Comparison of ENCODE assay signal across 25 mouse cellular contexts in genomic region chr19:3458331-3459099, GRCm38 (mm10). TPM values are rescaled to one million over a fixed set of nuclear protein-coding genes. Genes with fewer than 3 reads are reported as not detected.
A peak's percentile ranks its signal among the peaks of the same experiment; 100 is the strongest.
DNase-seq lines count a peak whose midpoint lies in the region; ATAC-seq and TF ChIP-seq lines count a peak whose summit lies in the region.
"Had no signal": no experiment of that assay in that cellular context is flagged by ENCODE, and none has a peak within 500 bp of the region (broad histone marks: within the 10 kb centered on the region; RNA-seq: fewer than 3 reads in every experiment).

No protein-coding gene starts in this region.

- no peak overlapping the region for H3K4me2 ChIP-seq in neural tube, embryonic 15.5 days
- H3K4me2 ChIP-seq: embryonic facial prominence, embryonic 13.5 days; forebrain, embryonic 12.5 days; heart, embryonic 11.5 days; heart, embryonic 15.5 days; hindbrain, embryonic 13.5 days had no signal

- H3K27ac ChIP-seq in layer of hippocampus, adult 2 months, result peak overlapping the region; percentile 70; the same call in 1 of the 2 replicates
- no peak overlapping the region for H3K27ac ChIP-seq in neural tube, embryonic 15.5 days (replicated peaks)
- H3K27ac ChIP-seq: embryonic facial prominence, embryonic 13.5 days; forebrain, embryonic 12.5 days; heart, embryonic 15.5 days; hindbrain, embryonic 13.5 days; hindbrain, postnatal 0 days had no signal

- H3K27me3 ChIP-seq in neural tube, embryonic 15.5 days (replicated peaks), result no peaks in the 10 kb centered on the region
- H3K27me3 ChIP-seq: embryonic facial prominence, embryonic 13.5 days; forebrain, embryonic 12.5 days; heart, embryonic 15.5 days; hindbrain, embryonic 13.5 days; Patski had no signal

- no peaks in the 10 kb centered on the region for H3K4me1 ChIP-seq in neural tube, embryonic 15.5 days
- H3K4me1 ChIP-seq: embryonic facial prominence, embryonic 13.5 days; forebrain, embryonic 12.5 days; heart, embryonic 15.5 days; hindbrain, embryonic 13.5 days had no signal

- no peaks in the 10 kb centered on the region for H3K9me3 ChIP-seq in neural tube, embryonic 15.5 days (replicated peaks)
- H3K9me3 ChIP-seq: embryonic facial prominence, embryonic 13.5 days; forebrain, embryonic 12.5 days; heart, embryonic 15.5 days; hindbrain, embryonic 13.5 days had no signal

- H3K4me3 ChIP-seq in layer of hippocampus, adult 2 months, result no peak overlapping the region
- no peak overlapping the region for H3K4me3 ChIP-seq in neural tube, embryonic 15.5 days (replicated peaks)
- H3K4me3 ChIP-seq: embryonic facial prominence, embryonic 13.5 days; forebrain, embryonic 12.5 days; heart, embryonic 15.5 days; hindbrain, embryonic 13.5 days had no signal

- ATAC-seq in neural tube, embryonic 15.5 days (ENCODE audit: low FRiP score), result no peak
- ATAC-seq: activated CD4-positive, CD25-positive, alpha-beta regulatory T cell, adult 4 months; forebrain, embryonic 16.5 days; hindbrain, postnatal 0 days; Patski had no signal

- peak; percentile 28 for DNase-seq in adrenal gland, adult 2 months
- no peak for DNase-seq in adrenal gland, adult 8-10 months
- peak; percentile 27 for DNase-seq in kidney, adult 11 months
- no peak for DNase-seq in kidney, postnatal 4 days
- no peak for DNase-seq in layer of hippocampus, adult 2 months (ENCODE audit: low spot score in 2 of 2)
- DNase-seq in layer of hippocampus, adult 8-10 months (ENCODE audit: low spot score in 2 of 2), result no peak
- DNase-seq: B cell, adult 2 months; cerebellum, adult 11-12 months; cerebellum, adult 9-11 months; cerebellum, postnatal 36 days; gastrocnemius, postnatal 10 days; heart, postnatal 14 days had no signal

- TF ChIP-seq CTCF in layer of hippocampus, adult 2 months (conservative IDR thresholded peaks at IDR 0.05), result no peak

- H3K9ac ChIP-seq in neural tube, embryonic 15.5 days (replicated peaks), result no peak overlapping the region
- H3K9ac ChIP-seq: embryonic facial prominence, embryonic 13.5 days; forebrain, embryonic 12.5 days; heart, embryonic 15.5 days; hindbrain, embryonic 13.5 days had no signal

- 88% methylated on average over 6 of the region's 6 CpGs for WGBS in neural tube, embryonic 15.5 days

- H3K36me3 ChIP-seq in neural tube, embryonic 15.5 days, result peaks cover 98% of the 10 kb centered on the region

RNA-seq across cellular contexts. Expression of gene Gal, which starts 44.2 kb away (rescaled TPM):
- 100 to 1,000 TPM in 1 of 2 experiments, 10 to 100 TPM in 1; 62.8 to 123 TPM for total RNA-seq in adrenal gland, adult 2 months (2021)
- polyA plus RNA-seq in adrenal gland, adult 2 months (2012; rRNA removed), result 70.8 and 161 TPM in 2 replicates
- 100 to 1,000 TPM in 1 of 4 experiments, 10 to 100 TPM in 3; 72.9 to 102 (median 81.8) TPM for total RNA-seq in adrenal gland, adult 8-10 months (2022)
- under 1 TPM in 1 of 2 experiments, not detected in 1; 0.79 TPM for total RNA-seq in layer of hippocampus, adult 2 months (2021)
- 1 to 10 TPM in 1 of 4 experiments, under 1 TPM in 2, not detected in 1; 0.52 to 1.0 (median 0.63) TPM for total RNA-seq in layer of hippocampus, adult 8-10 months (2022)
- polyA plus RNA-seq in neural tube, embryonic 15.5 days (2015; fragmentation: Nextera tagmentation; extraction: Ambion mirVana), result 39.2 and 47.3 TPM in 2 replicates
- total RNA-seq: gastrocnemius, postnatal 4 days; heart, adult 18-20 months; heart, postnatal 14 days; hematopoietic stem cell, adult 5-6 weeks had no signal
- polyA plus RNA-seq: Patski had no signal

Comparison
In these comparisons a context has a peak if more than half of its experiments do, and no peak if none do; other contexts are left out.
1. DNase-seq: peak in adrenal gland, adult 2 months (single experiment) and kidney, adult 11 months (single experiment); none in adrenal gland, adult 8-10 months (single experiment), kidney, postnatal 4 days (0 of 2), layer of hippocampus, adult 2 months (0 of 2) and layer of hippocampus, adult 8-10 months (0 of 2).
2. RNA of gene Gal, which starts 44.2 kb away (total RNA-seq): 62.8 to 123 TPM in adrenal gland, adult 2 months and 72.9 to 102 TPM in adrenal gland, adult 8-10 months; 0.79 TPM in layer of hippocampus, adult 2 months and 0.52 to 1.0 TPM in layer of hippocampus, adult 8-10 months; every median in the first group is over 10 times any median in the second.